Mouse (Mus musculus) limb, embryonic 14.5 days (tissue): ENCODE results near the gene Sdhaf4. TPM values are rescaled to one million over a fixed set of nuclear protein-coding genes. Genes with fewer than 3 reads are reported as not detected.

Experiments used
- ATAC-seq: fragments of 200-750 bp; cut with Nextera tagmentation; 2 replicates; pipeline ENCODE4 v1.8.0; 2017; ENCODE audit warnings: low read depth, moderate number of reproducible peaks, moderate TSS enrichment; ENCODE audit not compliant: low FRiP score
- DNase-seq: peaks from one replicate; pipeline ENCODE4 v3.0.0-alpha.2; 2015; ENCODE audit warnings: low spot score
- H3K27ac ChIP-seq: fragments of 300-500 bp; sonication (generic); replicated peaks from 2 replicates; pipeline ENCODE4 v1.5.1; 2014; ENCODE audit warnings: low read depth, mild to moderate bottlenecking, low read length, moderate library complexity, mixed read lengths
- H3K27me3 ChIP-seq: fragments of 300-500 bp; sonication (generic); 2 replicates; pipeline ENCODE4 v1.6.1; 2014; ENCODE audit warnings: low read length, mixed read lengths; ENCODE audit not compliant: control insufficient read depth, insufficient read depth
- H3K36me3 ChIP-seq: fragments of 300-500 bp; sonication (generic); 2 replicates; pipeline ENCODE4 v1.6.1; 2014; ENCODE audit warnings: mild to moderate bottlenecking, low read length, moderate library complexity, mixed read lengths; ENCODE audit not compliant: control insufficient read depth, insufficient read depth
- H3K4me1 ChIP-seq: fragments of 300-500 bp; sonication (generic); 2 replicates; pipeline ENCODE4 v1.6.1; 2014; ENCODE audit warnings: antibody characterized with exemption, low read length, mixed read lengths; ENCODE audit not compliant: control insufficient read depth, insufficient read depth
- H3K4me2 ChIP-seq: fragments of 300-500 bp; sonication (generic); replicated peaks from 2 replicates; pipeline ENCODE4 v1.6.1; 2014; ENCODE audit warnings: low read depth, mild to moderate bottlenecking, low read length, moderate library complexity; ENCODE audit not compliant: severe bottlenecking
- H3K4me3 ChIP-seq: fragments of 300-500 bp; sonication (generic); replicated peaks from 2 replicates; pipeline ENCODE4 v1.5.1; 2014; ENCODE audit warnings: low read length
- H3K9ac ChIP-seq: fragments of 300-500 bp; sonication (generic); 2 replicates; pipeline ENCODE4 v1.6.1; 2014; ENCODE audit warnings: mild to moderate bottlenecking, low read depth, low read length, moderate library complexity; ENCODE audit not compliant: severe bottlenecking
- H3K9me3 ChIP-seq: fragments of 300-500 bp; sonication (generic); 2 replicates; pipeline ENCODE4 v1.6.1; 2016; ENCODE audit warnings: low read length; ENCODE audit not compliant: control insufficient read depth
- POLR2A ChIP-seq: fragments of 200-500 bp; IDR thresholded peaks from 2 replicates; pipeline ENCODE4 v1.8.0; 2012; ENCODE audit warnings: inconsistent platforms, mild to moderate bottlenecking, moderate library complexity, borderline replicate concordance; ENCODE audit not compliant: insufficient read depth, insufficient read length; ENCODE audit errors: extremely low read depth
- WGBS: fragments of 180-500 bp; shearing (Covaris S2); extraction: QIAGEN DNeasy Blood & Tissue Kit; methylation state at CpG from one replicate; pipeline ENCODE4 v1.1.7; 2014; 5-methylcytosine and 5-hydroxymethylcytosine counted together
- polyA plus RNA-seq, 2 experiments: library from polyadenylated mRNA; depleted of rRNA in 1 of 2; stranded (reverse) in 1 of 2; unstranded in 1 of 2; fragments of >200 nt; fragmentation: Nextera tagmentation in 1 of 2; extraction: Ambion mirVana in 1 of 2; gene quantifications; 2 replicates each; pipeline versions ENCODE4 v1.2.1 to v1.2.3; 2012 to 2014

Sdhaf4 gene
- polyA plus RNA-seq, 2 experiments: 44.4 to 90.7 TPM

DNA sequence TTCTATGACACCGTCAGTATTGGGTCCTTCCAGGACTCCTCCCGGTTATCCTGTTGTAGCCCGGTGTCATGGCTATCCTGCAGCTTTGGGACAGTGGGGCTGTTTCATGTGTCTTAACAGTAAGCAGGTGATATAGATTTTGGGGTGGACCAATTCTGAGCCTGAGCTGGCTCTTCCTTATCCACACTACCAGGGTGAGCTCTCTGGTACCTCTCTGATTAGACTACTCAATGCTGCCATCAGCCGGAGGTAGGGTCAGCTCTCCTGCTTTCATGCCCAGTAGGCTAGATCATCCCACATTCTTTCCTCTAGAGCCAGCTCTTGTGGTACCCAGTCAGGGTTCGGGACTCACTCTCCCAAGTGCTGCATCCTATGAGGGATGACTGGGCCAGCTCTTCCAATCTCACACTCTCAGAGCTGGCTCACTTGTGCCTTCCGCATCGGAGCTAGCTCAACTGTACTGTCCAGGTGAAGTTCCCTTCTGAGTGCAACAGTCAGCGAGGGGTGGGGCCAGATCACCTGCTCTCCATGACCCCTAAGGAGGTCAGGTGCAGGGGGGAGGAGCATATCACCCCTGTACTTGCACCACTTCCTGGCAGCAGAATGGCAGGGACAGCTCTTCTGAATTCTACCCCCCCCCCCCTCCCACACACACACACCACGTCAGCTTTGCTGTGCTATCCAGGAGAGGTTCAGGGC is 37.3 kb downstream of the Sdhaf4 start:
- Histone ChIP-seq H3K4me2 (no peak overlapping the region), H3K27ac (no peak overlapping the region), H3K36me3 (no peaks in the 10 kb centered on the region), H3K4me3 (no peak overlapping the region), H3K9ac (no peak overlapping the region), H3K27me3 (no peaks in the 10 kb centered on the region), H3K9me3 (no peaks in the 10 kb centered on the region), H3K4me1 (no peaks in the 10 kb centered on the region)
- DNase-seq (no peak), ATAC-seq (no peak)
- 88% methylated on average over 9 of the region's 9 CpGs for WGBS
- TF ChIP-seq POLR2A: no peak

DNA sequence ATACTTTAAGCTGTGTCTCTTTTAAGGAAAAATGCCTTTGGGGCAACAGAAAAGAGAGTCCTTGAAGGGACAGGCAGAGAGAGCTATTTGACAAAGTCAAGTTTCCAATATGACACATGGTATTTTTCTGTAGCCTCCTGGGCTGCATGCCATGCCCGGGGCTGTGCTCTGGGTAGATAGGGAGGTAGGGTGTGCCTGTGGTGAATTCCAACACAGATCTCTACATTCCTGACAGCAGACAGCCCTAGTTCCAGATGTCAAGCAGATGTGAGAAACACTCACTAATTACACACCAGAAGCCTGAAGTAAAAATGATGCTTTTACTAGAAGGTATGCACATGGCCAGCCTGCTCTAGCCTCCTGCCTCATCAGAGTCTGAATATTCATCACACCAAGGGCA is 39.2 kb downstream of the Sdhaf4 start:
- ATAC-seq: no peak
- peak; percentile 16 for DNase-seq
- Histone ChIP-seq H3K9ac (no peak overlapping the region), H3K4me1 (no peaks in the 10 kb centered on the region), H3K4me2 (no peak overlapping the region), H3K27ac (no peak overlapping the region), H3K9me3 (no peaks in the 10 kb centered on the region), H3K36me3 (no peaks in the 10 kb centered on the region), H3K27me3 (no peaks in the 10 kb centered on the region), H3K4me3 (no peak overlapping the region)
- TF ChIP-seq POLR2A: no peak
- 21% methylated on average over 1 of the region's 1 CpGs for WGBS

- 12% methylated on average over 6 of the region's 6 CpGs for WGBS
- Histone ChIP-seq H3K4me1 (no peaks in the 10 kb centered on the region), H3K4me3 (peak overlapping the region; percentile 23), H3K9me3 (no peaks in the 10 kb centered on the region), H3K27me3 (no peaks in the 10 kb centered on the region), H3K4me2 (peak overlapping the region; percentile 44), H3K9ac (no peak overlapping the region), H3K27ac (no peak overlapping the region), H3K36me3 (no peaks in the 10 kb centered on the region)
- DNase-seq (no peak), ATAC-seq (no peak)
- no peak for TF ChIP-seq POLR2A
Measured at GRCm38 (mm10) chr1:23959415-23959732, 46.1 kb downstream of the Sdhaf4 start.

DNA sequence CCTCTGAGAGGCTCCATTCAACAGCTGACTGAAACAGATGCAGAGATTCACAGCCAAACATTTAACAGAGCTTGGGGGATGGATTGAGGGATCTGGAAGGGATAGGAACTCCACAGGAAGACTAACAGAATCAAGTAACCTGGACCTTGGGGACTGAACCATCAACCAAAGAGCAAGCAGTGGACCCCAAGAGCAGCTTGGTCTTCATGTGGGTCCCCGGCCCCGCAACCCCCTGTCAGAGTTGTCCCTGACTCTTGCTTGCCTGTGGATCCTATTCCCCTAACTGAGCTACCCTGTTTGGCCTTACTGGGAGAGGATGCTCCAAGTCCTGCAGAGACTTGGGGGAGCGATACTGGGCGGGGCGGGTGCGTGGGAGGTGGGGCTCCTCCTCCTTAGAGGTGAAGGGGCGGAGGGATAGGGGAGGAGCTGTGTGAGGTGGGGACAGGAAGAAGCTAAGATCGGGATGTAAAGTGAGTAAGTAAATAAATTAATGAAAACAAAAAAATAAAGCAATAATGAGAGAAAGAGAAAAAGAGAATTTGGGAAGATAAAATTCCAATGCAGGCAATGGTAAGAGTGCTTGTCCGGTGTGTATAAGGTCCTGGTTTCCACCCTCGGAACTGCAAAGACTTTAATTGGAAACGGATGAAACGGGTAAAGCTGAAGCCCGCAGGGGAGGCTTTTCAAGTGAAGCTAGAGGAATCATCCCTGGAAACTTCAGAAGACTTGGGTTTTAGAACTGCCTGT is 46.6 kb downstream of the Sdhaf4 start:
- DNase-seq: no peak
- ATAC-seq: peak; percentile 73
- no peaks in the 10 kb centered on the region for H3K4me1 ChIP-seq
- peak overlapping the region; percentile 44 for H3K4me2 ChIP-seq
- H3K9ac ChIP-seq: no peak overlapping the region
- TF ChIP-seq POLR2A: no peak
- no peaks in the 10 kb centered on the region for H3K9me3 ChIP-seq
- H3K27me3 ChIP-seq: no peaks in the 10 kb centered on the region
- H3K4me3 ChIP-seq: peak overlapping the region; percentile 23
- no peak overlapping the region for H3K27ac ChIP-seq
- no peaks in the 10 kb centered on the region for H3K36me3 ChIP-seq
- 12% methylated on average over 13 of the region's 13 CpGs for WGBS

DNA sequence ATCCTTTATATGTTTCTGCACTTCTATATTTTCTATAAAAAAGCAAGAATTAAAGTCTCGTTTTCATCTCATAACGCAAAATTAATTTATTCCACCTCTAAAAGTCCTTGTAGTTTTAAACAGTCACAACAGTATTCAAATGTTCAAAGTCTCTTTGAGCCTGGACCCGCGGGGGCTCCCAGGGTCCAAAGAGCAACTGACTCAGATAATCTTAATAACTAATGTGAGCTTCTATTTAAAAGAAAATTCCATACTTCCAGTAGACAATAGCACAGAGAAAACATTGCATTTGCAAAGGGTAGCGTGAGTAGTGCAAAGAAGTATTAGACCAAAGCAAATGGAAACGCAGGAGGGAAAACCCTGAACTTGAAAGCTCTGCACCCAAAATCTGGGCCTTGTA is 47.4 kb downstream of the Sdhaf4 start:
- ATAC-seq: no peak
- TF ChIP-seq POLR2A: no peak

More for the DNA sequence above, 47.4 kb downstream of the Sdhaf4 start:
- H3K4me3 ChIP-seq: no peak overlapping the region
- no peak overlapping the region for H3K27ac ChIP-seq
- no peaks in the 10 kb centered on the region for H3K9me3 ChIP-seq
- no peaks in the 10 kb centered on the region for H3K27me3 ChIP-seq
- H3K4me1 ChIP-seq: no peaks in the 10 kb centered on the region
- H3K9ac ChIP-seq: no peak overlapping the region
- no peak for DNase-seq
- no peak overlapping the region for H3K4me2 ChIP-seq
- no peaks in the 10 kb centered on the region for H3K36me3 ChIP-seq
- WGBS: 96% methylated on average over 6 of the region's 6 CpGs
